Mouse (Mus musculus) cortical plate, adult 2 months (tissue): ENCODE results near the gene Mtfr1l.

ENCODE experiments used
- CTCF ChIP-seq: fragments of 200-500 bp; IDR thresholded peaks from 2 replicates; pipeline ENCODE4 v1.5.1; 2011; ENCODE audit warnings: mild to moderate bottlenecking, control low read depth, low read length; ENCODE audit not compliant: insufficient read depth; ENCODE audit errors: extremely low read depth
- POLR2A ChIP-seq: fragments of 200-500 bp; IDR thresholded peaks from 2 replicates; pipeline ENCODE4 v1.6.1; 2011; ENCODE audit warnings: mild to moderate bottlenecking, low read length, control low read depth; ENCODE audit not compliant: insufficient read depth; ENCODE audit errors: extremely low read depth

GRCm38 (mm10) chr4:134514309-134514930 lies 20.8 kb downstream of the Mtfr1l start:
- no peak for TF ChIP-seq POLR2A
- no peak for TF ChIP-seq CTCF
